Comparison of ENCODE assay signal across 8 mouse cellular contexts in genomic region chr9:20972141-20972992, GRCm38 (mm10). TPM values are rescaled to one million over a fixed set of nuclear protein-coding genes. Genes with fewer than 3 reads are reported as not detected.
DNase-seq lines count a peak whose midpoint lies in the region; ATAC-seq and TF ChIP-seq lines count a peak whose summit lies in the region.

No protein-coding gene starts in this region.

- H3K4me3 ChIP-seq in gastrocnemius, adult 2 months: peak overlapping the region; percentile 79
- no peak overlapping the region for H3K4me3 ChIP-seq in hindbrain, embryonic 15.5 days
- H3K4me3 ChIP-seq in midbrain, embryonic 10.5 days: peak overlapping the region; percentile 26
- peak overlapping the region; percentile 22 for H3K4me3 ChIP-seq in stomach, embryonic 14.5 days (ENCODE audit: low read depth, low read length)

- H3K27me3 ChIP-seq in hindbrain, embryonic 15.5 days: no peaks in the 10 kb centered on the region
- H3K27me3 ChIP-seq in midbrain, embryonic 10.5 days (ENCODE audit: low read depth, poor library complexity, severe bottlenecking): peaks cover 14% of the 10 kb centered on the region
- no peaks in the 10 kb centered on the region for H3K27me3 ChIP-seq in stomach, embryonic 14.5 days (ENCODE audit: control insufficient read depth, insufficient read depth, low read length)

- peak; percentile 29; the same call in 1 of the 2 replicates for ATAC-seq in hindbrain, embryonic 15.5 days (ENCODE audit: low FRiP score, low read depth)
- peak; percentile 66 for ATAC-seq in stomach, embryonic 14.5 days (ENCODE audit: insufficient number of reproducible peaks, insufficient read depth, low FRiP score, low read depth)

- H3K36me3 ChIP-seq in hindbrain, embryonic 15.5 days: 0 out of 2 replicates have a peak, but pooled peaks cover 7% of the 10 kb centered on the region
- peaks cover 17% of the 10 kb centered on the region for H3K36me3 ChIP-seq in midbrain, embryonic 10.5 days
- H3K36me3 ChIP-seq in stomach, embryonic 14.5 days (ENCODE audit: control insufficient read depth, insufficient read depth, low read length): peaks cover 19% of the 10 kb centered on the region

- DNase-seq in adipocyte (ENCODE audit: low spot score): peak; percentile 45
- DNase-seq in embryo, embryonic 10 days (ENCODE audit: low spot score): peak; percentile 61
- peak; percentile 78 for DNase-seq in gastrocnemius, adult 2 months
- DNase-seq in layer of hippocampus, postnatal 36 days: peak; percentile 60 to 74
- peak; percentile 35 for DNase-seq in midbrain, embryonic 10.5 days (ENCODE audit: low spot score)
- DNase-seq in thymus, postnatal 36 days: no peak

- TF ChIP-seq CTCF in gastrocnemius, adult 2 months (IDR thresholded peaks at IDR 0.05): no peak

- H3K4me1 ChIP-seq in hindbrain, embryonic 15.5 days (replicated peaks): peaks cover 34% of the 10 kb centered on the region
- peaks cover 50% of the 10 kb centered on the region for H3K4me1 ChIP-seq in midbrain, embryonic 10.5 days
- peaks cover 41% of the 10 kb centered on the region for H3K4me1 ChIP-seq in stomach, embryonic 14.5 days (ENCODE audit: control insufficient read depth, insufficient read depth, low read length)

- WGBS in hindbrain, embryonic 15.5 days: 39% methylated on average over 28 of the region's 28 CpGs
- 38% methylated on average over 28 of the region's 28 CpGs for WGBS in midbrain, embryonic 10.5 days
- 20% methylated on average over 28 of the region's 28 CpGs for WGBS in stomach, embryonic 14.5 days

- H3K9me3 ChIP-seq in hindbrain, embryonic 15.5 days: no peaks in the 10 kb centered on the region
- no peaks in the 10 kb centered on the region for H3K9me3 ChIP-seq in midbrain, embryonic 10.5 days (replicated peaks)
- no peaks in the 10 kb centered on the region for H3K9me3 ChIP-seq in stomach, embryonic 14.5 days (ENCODE audit: control insufficient read depth, low read depth, low read length)

- H3K27ac ChIP-seq in gastrocnemius, adult 2 months: peak overlapping the region; percentile 85
- peak overlapping the region; percentile 23; the same call in 1 of the 2 replicates for H3K27ac ChIP-seq in hindbrain, embryonic 15.5 days (replicated peaks)
- peak overlapping the region; percentile 76 for H3K27ac ChIP-seq in midbrain, embryonic 10.5 days (replicated peaks)
- peak overlapping the region; percentile 97 for H3K27ac ChIP-seq in stomach, embryonic 14.5 days (ENCODE audit: low read length)

- peak overlapping the region; percentile 39 for H3K4me2 ChIP-seq in hindbrain, embryonic 15.5 days
- H3K4me2 ChIP-seq in stomach, embryonic 14.5 days (replicated peaks; ENCODE audit: low read depth, low read length): peak overlapping the region; percentile 79

- no peak overlapping the region; the same call in 1 of the 2 replicates for H3K9ac ChIP-seq in hindbrain, embryonic 15.5 days
- H3K9ac ChIP-seq in stomach, embryonic 14.5 days (replicated peaks; ENCODE audit: low read depth, low read length): peak overlapping the region; percentile 46

- intact Hi-C loops in gastrocnemius, adult 2 months (cut with DNase I): no loop called here

RNA-seq across cellular contexts. Expression of gene S1pr2, which starts 4.2 kb away (rescaled TPM):
- 1 to 10 TPM; 2.0 to 2.3 TPM for total RNA-seq in gastrocnemius, adult 2 months (2021)
- 8.5 and 10.8 TPM in 2 replicates for polyA plus RNA-seq in hindbrain, embryonic 15.5 days (2015; fragmentation: Nextera tagmentation; extraction: Ambion mirVana)
- total RNA-seq in layer of hippocampus, postnatal 36 days (2021): 1 to 10 TPM; 1.2 to 2.8 TPM
- 19.1 and 22.1 TPM in 2 replicates for polyA plus RNA-seq in midbrain, embryonic 10.5 days (2016; fragmentation: Nextera tagmentation; extraction: Ambion mirVana)
- 48.6 and 52.3 TPM in 2 replicates for polyA plus RNA-seq in stomach, embryonic 14.5 days (2014; fragmentation: Nextera tagmentation; extraction: Ambion mirVana)

RNA-seq across cellular contexts. Expression of gene Dnmt1, which starts 12.7 kb away (rescaled TPM):
- total RNA-seq in gastrocnemius, adult 2 months (2021): 1 to 10 TPM; 5.2 to 7.9 TPM
- 60.5 and 63.9 TPM in 2 replicates for polyA plus RNA-seq in hindbrain, embryonic 15.5 days (2015; fragmentation: Nextera tagmentation; extraction: Ambion mirVana)
- total RNA-seq in layer of hippocampus, postnatal 36 days (2021): 10 to 100 TPM; 34.0 to 35.1 TPM
- polyA plus RNA-seq in midbrain, embryonic 10.5 days (2016; fragmentation: Nextera tagmentation; extraction: Ambion mirVana): 141 and 145 TPM in 2 replicates
- polyA plus RNA-seq in stomach, embryonic 14.5 days (2014; fragmentation: Nextera tagmentation; extraction: Ambion mirVana): 64.7 and 69.6 TPM in 2 replicates

RNA-seq across cellular contexts. Expression of gene Mrpl4, which starts 30.2 kb away (rescaled TPM):
- 10 to 100 TPM; 51.8 to 70.0 TPM for total RNA-seq in gastrocnemius, adult 2 months (2021)
- polyA plus RNA-seq in hindbrain, embryonic 15.5 days (2015; fragmentation: Nextera tagmentation; extraction: Ambion mirVana): 109 and 114 TPM in 2 replicates
- 10 to 100 TPM; 61.1 to 65.8 TPM for total RNA-seq in layer of hippocampus, postnatal 36 days (2021)
- 141 and 143 TPM in 2 replicates for polyA plus RNA-seq in midbrain, embryonic 10.5 days (2016; fragmentation: Nextera tagmentation; extraction: Ambion mirVana)
- polyA plus RNA-seq in stomach, embryonic 14.5 days (2014; fragmentation: Nextera tagmentation; extraction: Ambion mirVana): 136 and 150 TPM in 2 replicates

RNA-seq across cellular contexts. Expression of gene Icam1, which starts 43.4 kb away (rescaled TPM):
- total RNA-seq in gastrocnemius, adult 2 months (2021): 1 to 10 TPM; 1.7 to 1.9 TPM
- 3.4 and 3.9 TPM in 2 replicates for polyA plus RNA-seq in hindbrain, embryonic 15.5 days (2015; fragmentation: Nextera tagmentation; extraction: Ambion mirVana)
- 1 to 10 TPM; 1.9 to 3.6 TPM for total RNA-seq in layer of hippocampus, postnatal 36 days (2021)
- 4.5 and 4.9 TPM in 2 replicates for polyA plus RNA-seq in midbrain, embryonic 10.5 days (2016; fragmentation: Nextera tagmentation; extraction: Ambion mirVana)
- 10.6 and 12.5 TPM in 2 replicates for polyA plus RNA-seq in stomach, embryonic 14.5 days (2014; fragmentation: Nextera tagmentation; extraction: Ambion mirVana)

RNA-seq across cellular contexts. Expression of gene Icam4, which starts 56.8 kb away (rescaled TPM):
- total RNA-seq in gastrocnemius, adult 2 months (2021): 1 to 10 TPM; 1.2 to 2.2 TPM
- not detected in 2 replicates for polyA plus RNA-seq in hindbrain, embryonic 15.5 days (2015; fragmentation: Nextera tagmentation; extraction: Ambion mirVana)
- 1 to 10 TPM in 1 of 2 experiments, under 1 TPM in 1; 0.63 to 1.2 TPM for total RNA-seq in layer of hippocampus, postnatal 36 days (2021)
- polyA plus RNA-seq in midbrain, embryonic 10.5 days (2016; fragmentation: Nextera tagmentation; extraction: Ambion mirVana): 5.6 and 5.9 TPM in 2 replicates
- 0.84 and 1.0 TPM in 2 replicates for polyA plus RNA-seq in stomach, embryonic 14.5 days (2014; fragmentation: Nextera tagmentation; extraction: Ambion mirVana)

Comparison
In these comparisons a context has a peak if more than half of its experiments do, and no peak if none do; other contexts are left out.
1. DNase-seq: peak in adipocyte (single experiment), embryo, embryonic 10 days (single experiment), gastrocnemius, adult 2 months (single experiment), layer of hippocampus, postnatal 36 days (2 of 2) and midbrain, embryonic 10.5 days (single experiment); none in thymus, postnatal 36 days (0 of 2).
2. H3K27ac ChIP-seq: peak in every context shown above with its lines; median percentile 97 in stomach, embryonic 14.5 days; 85 in gastrocnemius, adult 2 months; 76 in midbrain, embryonic 10.5 days; 23 in hindbrain, embryonic 15.5 days.